Mouse (Mus musculus): ENCODE data around the gene Pld2. TPM values are rescaled to one million over a fixed set of nuclear protein-coding genes. Genes with fewer than 3 reads are reported as not detected.

Pld2 gene
- total RNA-seq, 1 experiment = 4.4 TPM

DNA sequence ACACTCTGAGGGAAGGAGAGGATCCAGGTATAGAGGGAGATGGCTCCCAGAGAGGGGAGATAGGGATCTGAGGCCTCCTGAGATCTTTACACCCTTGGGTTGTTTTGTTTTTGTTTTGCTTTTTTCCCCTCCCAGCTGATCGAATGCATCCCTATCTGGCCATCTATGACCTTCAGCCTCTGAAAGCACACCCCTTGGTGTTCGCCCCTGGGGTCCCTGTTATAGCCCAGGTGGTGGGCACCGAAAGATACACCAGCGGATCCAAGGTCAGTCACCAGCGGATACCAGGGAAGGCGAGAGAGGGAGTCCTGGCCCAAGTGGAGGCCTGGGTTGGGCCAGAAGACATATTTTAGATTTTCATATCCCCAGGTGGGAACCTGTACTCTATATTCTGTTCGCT is 1.1 kb downstream of the Pld2 start:
- no peak overlapping the region for H3K9ac ChIP-seq (ENCODE audit: insufficient read depth, low read depth, low read length, poor library complexity, severe bottlenecking)
- in situ Hi-C loops (cut with MboI; ENCODE audit: low sequenced_read_pairs in 2 of 2, unreplicated experiment in 2 of 2) = no loop called here
- TF ChIP-seq HCFC1 (IDR thresholded peaks at IDR 0.05; ENCODE audit: borderline replicate concordance, insufficient read depth, low read length) (no peak), CHD2 (IDR thresholded peaks at IDR 0.05; ENCODE audit: low read depth, low read length) (no peak), ZNF384 (IDR thresholded peaks at IDR 0.05; ENCODE audit: low read depth, low read length) (no peak), ZC3H11A (IDR thresholded peaks at IDR 0.05; ENCODE audit: borderline replicate concordance, low read depth, low read length) (no peak), MAFK (IDR thresholded peaks at IDR 0.05; ENCODE audit: insufficient read depth, low read depth, low read length) (no peak)
- no peak for DNase-seq (ENCODE audit: low read depth, low spot score)
- H3K36me3 ChIP-seq (ENCODE audit: control insufficient read depth, insufficient read depth, low read length, poor library complexity, severe bottlenecking) = no peaks in the 10 kb centered on the region
- no peak overlapping the region for H3K27ac ChIP-seq (ENCODE audit: insufficient read depth, low read depth, low read length, poor library complexity, severe bottlenecking)
- no peaks in the 10 kb centered on the region for H3K4me1 ChIP-seq (ENCODE audit: control insufficient read depth in 2 of 2, insufficient read depth in 2 of 2, low read length in 2 of 2, poor library complexity in 1 of 2)
- H3K4me3 ChIP-seq (ENCODE audit: insufficient read depth in 1 of 2, low read depth in 1 of 2, low read length in 2 of 2, poor library complexity in 1 of 2, severe bottlenecking in 1 of 2) = peak overlapping the region in 1 of 2 experiments; percentile 59; a peak in 3 of 4 replicates
- no peaks in the 10 kb centered on the region for H3K9me3 ChIP-seq (ENCODE audit: control insufficient read depth, insufficient read depth, low read depth, low read length)

DNA sequence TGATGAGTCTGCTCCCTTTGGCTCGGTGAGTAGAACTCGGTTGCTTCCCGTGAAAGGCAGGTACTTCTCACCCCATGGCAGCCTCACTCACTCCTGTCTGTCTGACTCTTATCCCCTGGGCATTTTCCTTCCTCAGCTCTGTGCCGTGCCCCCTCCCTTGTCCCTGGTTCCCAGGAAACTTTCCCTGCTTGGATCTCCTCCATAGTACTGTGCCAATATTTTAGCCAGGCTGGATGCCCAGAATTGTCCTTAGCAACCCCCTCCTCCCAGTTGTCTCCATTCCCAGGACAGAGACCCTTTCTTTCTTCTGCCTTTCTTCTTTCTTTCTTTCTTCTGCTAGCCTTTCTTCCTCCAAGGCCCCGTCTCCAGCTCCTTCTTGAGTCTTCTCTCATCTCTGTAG is 1.6 kb downstream of the Pld2 start:
- H3K9me3 ChIP-seq (ENCODE audit: control insufficient read depth, insufficient read depth, low read depth, low read length) = no peaks in the 10 kb centered on the region
- H3K36me3 ChIP-seq (ENCODE audit: control insufficient read depth, insufficient read depth, low read length, poor library complexity, severe bottlenecking) = no peaks in the 10 kb centered on the region
- TF ChIP-seq ZC3H11A (IDR thresholded peaks at IDR 0.05; ENCODE audit: borderline replicate concordance, low read depth, low read length) (no peak), CHD2 (IDR thresholded peaks at IDR 0.05; ENCODE audit: low read depth, low read length) (no peak), HCFC1 (IDR thresholded peaks at IDR 0.05; ENCODE audit: borderline replicate concordance, insufficient read depth, low read length) (no peak), MAFK (IDR thresholded peaks at IDR 0.05; ENCODE audit: insufficient read depth, low read depth, low read length) (no peak), ZNF384 (IDR thresholded peaks at IDR 0.05; ENCODE audit: low read depth, low read length) (no peak)
- in situ Hi-C loops (cut with MboI; ENCODE audit: low sequenced_read_pairs in 2 of 2, unreplicated experiment in 2 of 2) = no loop called here
- no peak overlapping the region for H3K4me3 ChIP-seq (ENCODE audit: insufficient read depth in 1 of 2, low read depth in 1 of 2, low read length in 2 of 2, poor library complexity in 1 of 2, severe bottlenecking in 1 of 2)
- no peak overlapping the region for H3K27ac ChIP-seq (ENCODE audit: insufficient read depth, low read depth, low read length, poor library complexity, severe bottlenecking)
- no peak overlapping the region for H3K9ac ChIP-seq (ENCODE audit: insufficient read depth, low read depth, low read length, poor library complexity, severe bottlenecking)
- H3K4me1 ChIP-seq (ENCODE audit: control insufficient read depth in 2 of 2, insufficient read depth in 2 of 2, low read length in 2 of 2, poor library complexity in 1 of 2) = no peaks in the 10 kb centered on the region
- DNase-seq (ENCODE audit: low read depth, low spot score) = no peak

DNA sequence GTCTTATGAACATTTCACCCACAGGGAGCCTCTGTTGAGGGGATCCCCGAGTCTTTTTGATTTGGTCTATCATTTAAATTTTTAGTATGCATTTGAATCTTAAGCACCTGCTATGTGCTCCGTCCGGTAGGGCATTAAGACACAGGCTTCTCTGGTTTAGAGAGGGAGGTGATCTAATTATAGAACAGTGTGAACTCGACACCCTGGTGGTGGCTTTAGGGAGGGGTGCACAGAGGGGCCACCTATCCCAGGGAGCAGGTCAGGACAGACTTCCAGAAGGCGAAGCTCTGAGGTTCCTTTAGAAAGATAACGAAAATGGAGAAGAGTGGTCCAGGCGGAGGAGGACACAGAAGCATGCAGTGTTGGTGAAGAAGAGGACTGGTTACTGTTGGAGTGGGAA is 4.6 kb downstream of the Pld2 start:
- no peaks in the 10 kb centered on the region for H3K9me3 ChIP-seq (ENCODE audit: control insufficient read depth, insufficient read depth, low read depth, low read length)
- H3K36me3 ChIP-seq (ENCODE audit: control insufficient read depth, insufficient read depth, low read length, poor library complexity, severe bottlenecking) = no peaks in the 10 kb centered on the region
- in situ Hi-C loops (cut with MboI; ENCODE audit: low sequenced_read_pairs in 2 of 2, unreplicated experiment in 2 of 2) = no loop called here
- TF ChIP-seq ZNF384 (IDR thresholded peaks at IDR 0.05; ENCODE audit: low read depth, low read length) (no peak), ZC3H11A (IDR thresholded peaks at IDR 0.05; ENCODE audit: borderline replicate concordance, low read depth, low read length) (no peak), CHD2 (IDR thresholded peaks at IDR 0.05; ENCODE audit: low read depth, low read length) (no peak), HCFC1 (IDR thresholded peaks at IDR 0.05; ENCODE audit: borderline replicate concordance, insufficient read depth, low read length) (no peak), MAFK (IDR thresholded peaks at IDR 0.05; ENCODE audit: insufficient read depth, low read depth, low read length) (no peak)
- no peak overlapping the region for H3K27ac ChIP-seq (ENCODE audit: insufficient read depth, low read depth, low read length, poor library complexity, severe bottlenecking)
- no peak for DNase-seq (ENCODE audit: low read depth, low spot score)
- H3K4me3 ChIP-seq (ENCODE audit: insufficient read depth in 1 of 2, low read depth in 1 of 2, low read length in 2 of 2, poor library complexity in 1 of 2, severe bottlenecking in 1 of 2) = no peak overlapping the region
- H3K9ac ChIP-seq (ENCODE audit: insufficient read depth, low read depth, low read length, poor library complexity, severe bottlenecking) = no peak overlapping the region
- 0 out of 4 replicates have a peak, but pooled peaks cover 0 to 1% of the 10 kb centered on the region in 2 experiments for H3K4me1 ChIP-seq (ENCODE audit: control insufficient read depth in 2 of 2, insufficient read depth in 2 of 2, low read length in 2 of 2, poor library complexity in 1 of 2)

DNA sequence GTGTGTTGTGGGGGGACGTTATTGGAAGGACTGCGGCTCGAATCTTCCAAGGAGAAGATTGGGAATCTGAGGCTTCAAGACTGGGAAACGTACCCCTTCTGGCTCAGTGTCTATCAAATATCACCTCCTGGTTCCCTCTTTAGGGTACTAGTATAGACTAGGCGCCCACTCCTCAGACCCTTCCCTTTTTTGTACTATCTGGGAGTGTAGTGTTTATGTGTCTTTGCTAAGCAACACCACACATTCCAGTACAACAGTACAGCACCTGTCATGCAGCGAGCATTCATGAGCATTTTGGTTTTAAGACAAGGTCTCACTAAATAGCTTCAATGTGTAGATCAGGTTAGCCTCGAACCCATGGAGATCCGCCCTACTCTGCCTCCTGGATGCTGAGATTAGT is 11.7 kb downstream of the Pld2 start:
- DNase-seq (ENCODE audit: low read depth, low spot score) = no peak
- H3K36me3 ChIP-seq (ENCODE audit: control insufficient read depth, insufficient read depth, low read length, poor library complexity, severe bottlenecking) = no peaks in the 10 kb centered on the region
- no peak overlapping the region for H3K27ac ChIP-seq (ENCODE audit: insufficient read depth, low read depth, low read length, poor library complexity, severe bottlenecking)
- no peak overlapping the region for H3K4me3 ChIP-seq (ENCODE audit: insufficient read depth in 1 of 2, low read depth in 1 of 2, low read length in 2 of 2, poor library complexity in 1 of 2, severe bottlenecking in 1 of 2)
- H3K4me1 ChIP-seq (ENCODE audit: control insufficient read depth in 2 of 2, insufficient read depth in 2 of 2, low read length in 2 of 2, poor library complexity in 1 of 2) = peaks cover under 1 to 6% of the 10 kb centered on the region in 2 experiments; a peak in 2 of 4 replicates
- no peaks in the 10 kb centered on the region for H3K9me3 ChIP-seq (ENCODE audit: control insufficient read depth, insufficient read depth, low read depth, low read length)
- in situ Hi-C loops (cut with MboI; ENCODE audit: low sequenced_read_pairs in 2 of 2, unreplicated experiment in 2 of 2) = no loop called here
- TF ChIP-seq CHD2 (IDR thresholded peaks at IDR 0.05; ENCODE audit: low read depth, low read length) = no peak
- TF ChIP-seq ZC3H11A (IDR thresholded peaks at IDR 0.05; ENCODE audit: borderline replicate concordance, low read depth, low read length) = no peak
- TF ChIP-seq ZNF384 (IDR thresholded peaks at IDR 0.05; ENCODE audit: low read depth, low read length) = no peak
- no peak for TF ChIP-seq MAFK (IDR thresholded peaks at IDR 0.05; ENCODE audit: insufficient read depth, low read depth, low read length)
- H3K9ac ChIP-seq (ENCODE audit: insufficient read depth, low read depth, low read length, poor library complexity, severe bottlenecking) = no peak overlapping the region

DNA sequence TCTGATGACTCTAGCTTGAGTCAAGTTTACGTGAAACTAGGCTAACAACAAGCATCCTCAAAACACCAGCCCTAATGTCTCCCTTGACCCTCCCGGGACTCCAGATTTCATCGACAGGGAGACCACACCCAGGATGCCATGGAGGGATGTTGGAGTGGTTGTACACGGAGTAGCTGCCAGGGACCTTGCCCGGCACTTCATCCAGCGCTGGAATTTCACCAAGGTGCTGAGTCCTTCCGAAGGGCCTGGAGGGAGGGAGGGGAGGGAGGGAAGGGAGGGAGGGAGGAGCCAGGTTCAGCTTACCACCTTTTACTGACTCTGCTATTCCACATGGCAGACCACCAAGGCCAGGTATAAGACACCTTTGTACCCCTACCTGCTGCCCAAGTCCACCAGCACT is 14.1 kb downstream of the Pld2 start:
- no peak overlapping the region for H3K27ac ChIP-seq (ENCODE audit: insufficient read depth, low read depth, low read length, poor library complexity, severe bottlenecking)
- in situ Hi-C loops (cut with MboI; ENCODE audit: low sequenced_read_pairs in 2 of 2, unreplicated experiment in 2 of 2) = no loop called here

More for the DNA sequence above, 14.1 kb downstream of the Pld2 start:
- Histone ChIP-seq H3K9me3 (ENCODE audit: control insufficient read depth, insufficient read depth, low read depth, low read length) (no peaks in the 10 kb centered on the region), H3K4me1 (ENCODE audit: control insufficient read depth in 2 of 2, insufficient read depth in 2 of 2, low read length in 2 of 2, poor library complexity in 1 of 2) (peaks cover 0 to 6% of the 10 kb centered on the region in 2 experiments; a peak in 2 of 4 replicates), H3K36me3 (ENCODE audit: control insufficient read depth, insufficient read depth, low read length, poor library complexity, severe bottlenecking) (no peaks in the 10 kb centered on the region), H3K4me3 (ENCODE audit: insufficient read depth in 1 of 2, low read depth in 1 of 2, low read length in 2 of 2, poor library complexity in 1 of 2, severe bottlenecking in 1 of 2) (no peak overlapping the region), H3K9ac (ENCODE audit: insufficient read depth, low read depth, low read length, poor library complexity, severe bottlenecking) (no peak overlapping the region)
- DNase-seq (ENCODE audit: low read depth, low spot score) = no peak
- no peak for TF ChIP-seq CHD2 (IDR thresholded peaks at IDR 0.05; ENCODE audit: low read depth, low read length)
- TF ChIP-seq ZNF384 (IDR thresholded peaks at IDR 0.05; ENCODE audit: low read depth, low read length) = no peak
- TF ChIP-seq HCFC1 (IDR thresholded peaks at IDR 0.05; ENCODE audit: borderline replicate concordance, insufficient read depth, low read length) = no peak
- TF ChIP-seq ZC3H11A (IDR thresholded peaks at IDR 0.05; ENCODE audit: borderline replicate concordance, low read depth, low read length) = no peak
- no peak for TF ChIP-seq MAFK (IDR thresholded peaks at IDR 0.05; ENCODE audit: insufficient read depth, low read depth, low read length)

Measured in ES-E14 (cell line).